Mouse (Mus musculus): ENCODE results near the gene Inf2.
A peak's percentile ranks its signal among the peaks of the same experiment; 100 is the strongest.

The Inf2 gene

GRCm38 (mm10) chr12:112596891-112597500 lies 8.4 kb downstream of the Inf2 start:
- DNase-seq, result no peak

DNA sequence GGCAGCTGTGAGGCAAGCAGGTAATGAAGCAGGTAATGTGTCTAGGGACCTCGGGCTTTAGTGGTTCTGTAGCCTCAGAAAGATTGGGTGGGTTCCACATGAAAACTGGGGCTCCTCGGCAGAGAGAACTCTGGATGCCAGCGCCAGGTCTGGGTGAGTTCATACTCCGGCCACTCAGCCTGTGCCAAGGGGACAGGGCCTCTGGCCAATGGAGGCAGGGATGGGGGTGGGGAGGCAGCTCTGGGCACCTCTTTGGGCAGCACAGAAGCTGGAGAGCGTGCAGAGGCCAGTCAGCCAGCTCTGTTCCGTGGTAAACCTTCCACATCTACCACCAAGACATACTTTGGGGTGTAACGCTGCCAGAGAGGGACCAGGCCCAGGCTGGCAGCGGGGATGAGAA lies 9.0 kb downstream of the Inf2 start:
- DNase-seq, result no peak

GRCm38 (mm10) chr12:112599198-112599597 lies 10.6 kb downstream of the Inf2 start:
- DNase-seq, result no peak

GRCm38 (mm10) chr12:112599942-112600611 lies 11.5 kb downstream of the Inf2 start:
- DNase-seq, result no peak

DNA sequence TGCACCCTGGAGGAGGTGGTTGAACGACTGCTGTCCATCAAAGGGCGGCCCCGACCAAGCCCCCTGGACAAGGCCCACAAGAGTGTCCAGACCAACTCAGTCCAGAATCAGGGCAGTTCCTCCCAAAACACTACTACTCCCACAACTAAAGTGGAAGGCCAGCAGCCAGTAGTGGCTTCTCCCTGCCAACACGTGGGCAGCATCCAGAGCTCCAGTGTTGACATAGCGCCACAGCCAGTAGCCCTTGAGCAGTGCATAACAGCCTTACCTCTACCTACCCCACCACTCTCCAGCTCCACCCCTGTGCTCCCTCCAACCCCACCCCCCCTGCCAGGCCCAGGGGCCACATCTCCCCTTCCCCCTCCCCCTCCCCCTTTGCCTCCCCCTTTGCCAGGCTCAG lies 15.4 kb downstream of the Inf2 start:
- no peak for DNase-seq

GRCm38 (mm10) chr12:112604709-112605649 lies 16.4 kb downstream of the Inf2 start:
- DNase-seq, result no peak

- DNase-seq, result peak; percentile 46
Observed at GRCm38 (mm10) chr12:112605766-112606165, 17.2 kb downstream of the Inf2 start.

DNA sequence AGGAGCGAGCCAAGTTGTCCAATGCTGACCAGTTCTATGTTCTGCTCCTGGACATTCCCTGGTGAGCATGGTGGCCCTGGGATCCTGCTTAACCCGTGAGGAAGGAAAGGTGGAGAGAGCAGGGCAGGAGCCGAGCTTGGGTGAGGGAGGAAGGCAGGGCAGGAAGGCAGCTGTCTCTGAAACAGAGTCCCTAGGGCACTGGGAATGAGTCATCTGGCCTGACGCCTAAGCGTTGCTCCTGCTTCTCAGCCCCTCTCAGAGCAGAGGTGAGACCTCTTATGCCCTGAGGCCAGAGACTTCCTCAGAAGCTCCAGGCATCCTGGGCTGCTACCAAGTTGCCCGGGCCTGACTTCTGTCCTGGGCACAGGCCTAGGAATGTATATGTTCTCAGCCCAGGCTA lies 18.4 kb downstream of the Inf2 start:
- DNase-seq, result no peak

DNA sequence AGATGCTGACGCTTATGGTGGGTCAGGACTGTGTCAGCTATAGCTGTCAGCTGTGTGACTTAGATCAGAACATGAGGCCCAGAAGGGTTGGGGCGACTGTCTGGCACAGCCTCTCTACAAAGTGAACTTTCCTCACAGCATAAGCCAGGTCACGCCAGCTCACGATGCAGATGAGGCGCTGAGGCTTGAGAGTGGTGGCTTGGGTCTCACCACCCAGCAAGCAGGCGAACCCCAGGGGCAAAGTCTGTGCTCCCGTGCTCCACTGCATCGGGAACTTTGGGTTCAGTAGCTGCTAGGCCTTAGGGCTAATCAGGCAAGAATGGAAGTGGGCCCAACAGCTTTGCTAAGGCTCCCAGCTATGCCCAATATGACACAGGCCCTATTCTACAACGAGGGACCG lies 20.4 kb downstream of the Inf2 start:
- DNase-seq, result peak; percentile 40

- DNase-seq, result no peak
Observed at GRCm38 (mm10) chr12:112616668-112617067, 28.1 kb downstream of the Inf2 start.

- no peak for DNase-seq
Observed at GRCm38 (mm10) chr12:112617184-112617583, 28.6 kb downstream of the Inf2 start.

DNA sequence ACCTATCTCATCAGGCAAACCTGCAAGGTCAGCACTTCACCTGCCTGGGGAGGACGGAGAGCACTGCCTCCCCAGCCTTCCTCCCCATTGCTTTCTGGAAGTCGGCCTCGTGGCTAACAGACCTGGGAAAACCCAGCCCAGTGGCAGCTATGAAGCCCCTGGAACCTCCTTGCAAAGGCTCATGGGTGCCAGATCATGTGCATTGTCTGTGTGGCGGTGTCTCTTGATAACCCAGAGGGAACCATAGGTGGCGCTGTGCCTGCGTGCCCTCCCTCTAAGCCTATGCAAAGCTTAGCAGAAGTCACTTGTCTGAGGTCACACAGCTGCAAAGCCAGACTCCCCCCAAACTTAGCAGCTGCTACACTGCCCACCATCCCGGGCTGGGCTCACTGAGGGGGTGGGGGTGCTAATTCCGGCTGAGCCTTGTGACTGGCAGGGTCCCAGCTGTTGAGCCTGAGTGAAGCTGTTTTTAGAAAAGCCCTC lies 29.4 kb downstream of the Inf2 start:
- DNase-seq, result peak; percentile 69

- peak; percentile 66 for DNase-seq
Observed at GRCm38 (mm10) chr12:112618981-112619685, 30.5 kb downstream of the Inf2 start.

DNA sequence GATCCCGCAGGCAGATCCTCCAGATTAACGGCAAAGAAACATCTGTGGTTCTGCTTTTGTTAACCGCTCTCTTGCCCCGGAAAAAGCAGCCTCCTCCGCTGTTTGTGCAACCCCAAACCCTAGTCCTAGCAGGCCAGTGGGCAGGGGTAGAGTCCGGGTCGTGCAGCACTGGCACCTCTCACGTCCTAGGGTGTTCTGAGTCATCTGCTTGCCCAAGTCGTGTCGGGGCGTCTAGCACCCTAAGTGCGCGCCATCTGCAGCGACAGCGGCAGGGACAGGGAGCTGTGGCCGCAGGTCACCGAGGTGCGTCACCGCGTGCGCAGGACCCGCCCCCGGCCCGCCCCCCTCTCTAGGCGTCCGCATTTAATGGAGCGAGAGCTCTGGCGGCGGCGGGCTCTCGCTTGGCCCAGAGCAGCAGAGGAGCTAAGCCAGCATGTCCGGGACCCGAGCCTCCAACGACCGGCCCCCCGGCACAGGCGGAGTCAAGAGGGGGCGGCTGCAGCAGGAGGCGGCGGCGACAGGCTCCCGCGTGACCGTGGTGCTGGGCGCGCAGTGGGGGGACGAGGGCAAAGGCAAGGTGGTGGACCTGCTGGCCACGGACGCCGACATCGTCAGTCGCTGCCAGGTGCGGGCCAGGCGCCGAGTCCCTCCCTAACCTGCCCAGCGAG lies 31.2 kb downstream of the Inf2 start, which contains the start of gene Adssl1:
Adssl1 (plus strand) TSS at position 360 of the 668 bp plus-strand sequence.
- peak; percentile 59 for DNase-seq

DNA sequence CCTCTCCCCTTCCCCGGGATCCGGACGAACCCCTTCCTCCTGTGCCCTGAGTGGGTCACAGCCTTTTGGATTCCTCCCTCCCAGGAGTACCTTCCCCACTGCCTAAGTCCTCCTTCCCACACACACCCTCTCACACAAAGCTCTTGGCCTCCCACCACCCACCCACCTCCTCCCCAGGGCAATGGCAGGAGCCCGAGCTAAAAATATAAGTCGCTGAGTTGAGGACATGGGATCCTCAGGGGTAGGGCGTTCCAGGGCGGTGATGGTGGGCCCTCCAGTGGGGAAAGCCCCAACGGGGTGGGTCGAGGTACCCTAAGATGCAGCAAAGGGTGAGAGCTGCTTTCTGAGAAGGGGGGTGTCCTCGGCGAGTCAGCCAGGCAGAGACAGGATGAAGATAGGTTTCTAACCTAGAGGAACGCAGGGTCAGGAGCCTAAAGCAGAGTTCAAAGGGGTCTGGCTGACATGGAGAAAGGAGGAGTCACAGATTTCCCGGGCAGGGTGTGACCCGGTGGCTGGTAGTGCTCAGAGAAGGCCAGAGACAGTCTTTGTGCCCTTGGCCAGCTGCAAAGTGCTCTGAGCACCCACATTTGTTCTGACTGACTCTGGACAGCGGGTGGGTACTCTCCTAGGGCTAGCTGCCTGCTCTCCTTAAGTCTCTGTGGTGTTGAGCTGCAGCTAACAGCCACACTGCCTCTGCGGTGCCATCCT lies 31.9 kb downstream of the Inf2 start:
- DNase-seq, result no peak

- no peak for DNase-seq
Observed at GRCm38 (mm10) chr12:112621900-112622299, 33.3 kb downstream of the Inf2 start.

- no peak for DNase-seq
Observed at GRCm38 (mm10) chr12:112623742-112624141, 35.2 kb downstream of the Inf2 start.

DNA sequence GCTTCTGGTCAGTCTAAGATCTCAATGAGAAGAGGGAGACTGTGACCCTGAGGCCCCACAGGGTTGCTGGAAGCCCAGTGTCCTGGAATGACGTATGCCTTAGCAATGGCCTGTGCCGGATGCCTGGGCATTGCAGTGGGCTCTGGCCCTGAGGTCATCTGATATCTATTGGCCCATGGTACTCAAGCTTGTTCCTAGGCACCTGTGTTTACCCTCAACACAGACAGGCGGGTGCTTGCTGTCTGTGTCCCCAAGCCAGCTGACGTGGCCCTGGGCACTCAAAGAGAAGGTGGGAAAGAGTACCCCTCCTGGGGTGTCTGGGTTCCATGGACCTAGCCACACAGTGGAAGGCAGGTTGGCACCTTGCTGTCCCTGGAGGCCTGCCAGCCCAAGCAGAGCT lies 37.1 kb downstream of the Inf2 start:
- DNase-seq, result no peak

DNA sequence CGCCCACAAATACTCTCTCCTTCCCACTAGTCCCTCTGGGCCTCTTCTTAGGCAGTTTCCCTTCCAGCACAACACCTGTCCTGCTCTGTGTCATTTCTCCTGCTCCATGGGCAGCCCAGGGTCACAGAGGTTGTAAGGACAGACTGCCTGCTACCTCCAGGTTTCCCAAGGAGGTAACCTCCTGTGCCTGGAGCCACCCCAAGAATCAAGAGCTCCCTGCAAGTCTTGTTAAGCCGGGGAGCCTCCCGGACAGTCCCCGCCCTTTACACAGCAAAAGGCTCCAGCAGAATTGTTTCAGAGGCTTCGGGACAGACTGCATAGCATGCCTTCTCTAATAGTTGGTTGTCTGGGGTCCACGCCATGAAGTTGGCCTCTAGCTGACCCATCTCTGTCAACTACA lies 37.9 kb downstream of the Inf2 start:
- no peak for DNase-seq

DNA sequence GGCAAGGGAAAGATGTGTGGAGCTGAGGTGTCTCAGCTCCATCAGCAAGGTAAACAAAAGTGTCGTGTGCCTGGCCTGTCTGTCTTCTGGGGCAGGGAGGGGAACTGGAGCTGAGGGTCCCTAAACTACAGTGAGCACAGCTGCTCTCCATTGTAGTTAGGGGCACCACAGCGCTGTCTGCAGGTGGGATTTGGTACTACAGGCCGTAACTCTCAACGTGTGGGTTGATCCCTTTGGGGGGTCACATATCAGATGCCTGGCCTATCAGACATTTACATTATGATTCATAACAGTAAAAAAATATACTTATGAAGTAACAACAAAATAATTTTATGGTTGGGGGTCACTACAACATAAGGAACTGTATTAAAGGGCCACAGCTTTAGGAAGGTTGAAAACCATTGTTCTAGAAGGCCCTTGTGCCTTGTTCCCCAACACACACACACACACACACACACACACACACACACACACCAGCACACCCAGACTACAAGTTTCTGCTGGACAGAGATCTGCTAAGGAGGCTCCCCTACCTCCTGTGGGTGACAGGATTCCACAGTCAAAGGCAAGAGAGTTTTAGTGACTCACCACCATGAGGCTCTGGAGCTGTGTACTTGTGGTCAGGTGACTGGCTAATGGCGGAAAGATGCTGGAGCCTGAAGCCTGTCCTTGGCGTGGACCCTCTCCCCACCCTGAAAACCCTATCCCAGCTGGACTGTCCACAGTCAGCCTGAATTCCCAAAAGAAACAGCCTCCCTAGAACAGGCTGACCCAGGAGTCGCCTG lies 38.7 kb downstream of the Inf2 start:
- no peak for DNase-seq

DNA sequence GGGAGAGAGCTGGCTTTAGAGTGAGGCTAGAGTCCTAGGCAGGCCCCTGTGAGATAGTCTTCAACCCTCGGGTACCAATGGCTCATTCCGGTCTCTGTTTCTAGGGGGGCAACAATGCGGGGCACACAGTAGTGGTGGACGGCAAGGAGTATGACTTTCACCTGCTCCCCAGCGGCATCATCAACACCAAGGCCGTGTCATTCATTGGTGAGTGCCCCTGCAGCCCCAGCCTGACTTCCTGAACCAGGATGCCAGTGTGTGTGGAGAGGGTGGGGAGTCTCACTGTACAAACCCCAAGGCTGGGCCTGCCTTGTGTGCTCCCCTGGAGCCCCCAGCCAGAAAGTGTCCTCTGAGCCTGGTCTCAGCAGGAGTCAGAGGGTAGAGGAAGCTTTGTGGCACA lies 39.6 kb downstream of the Inf2 start:
- no peak for DNase-seq
